Mouse (Mus musculus): ENCODE data around the gene Gm10961.

- TF ChIP-seq EP300 (IDR thresholded peaks at IDR 0.05; ENCODE audit: low read depth) (no peak), CTCF (IDR thresholded peaks at IDR 0.05; ENCODE audit: low read depth) (no peak)
Observed at GRCm38 (mm10) chr3:107635836-107636235, 4.7 kb downstream of the Gm10961 start.
